Mouse (Mus musculus) CH12.LX (cell line): ENCODE data around the gene Slc9c1. TPM values are rescaled to one million over a fixed set of nuclear protein-coding genes. Genes with fewer than 3 reads are reported as not detected.

ENCODE experiments used
- DNase-seq: peaks from one replicate; pipeline ENCODE4 v3.0.0-alpha.2; 2013; ENCODE audit errors: extremely low read depth
- H3K27ac ChIP-seq: 2 replicates; pipeline ENCODE4 v1.5.1; 2012; ENCODE audit warnings: low read depth, mild to moderate bottlenecking, control low read depth, moderate library complexity; ENCODE audit not compliant: insufficient read depth
- H3K27me3 ChIP-seq: replicated peaks from 2 replicates; pipeline ENCODE3; 2012; ENCODE audit warnings: inconsistent platforms
- H3K36me3 ChIP-seq, 2 experiments: replicated peaks in 1 of 2; 2 replicates each; pipeline versions ENCODE3 to v1.6.1; 2012; ENCODE audit warnings: inconsistent platforms in 1 of 2, low read length in 1 of 2, mild to moderate bottlenecking in 1 of 2, mixed read lengths in 1 of 2, moderate library complexity in 1 of 2; ENCODE audit not compliant: control insufficient read depth in 1 of 2, insufficient read depth in 1 of 2
- H3K4me1 ChIP-seq, 2 experiments: 2 replicates each; pipeline ENCODE4 v1.6.1; 2012; ENCODE audit warnings: inconsistent platforms in 1 of 2, moderate library complexity in 1 of 2; ENCODE audit not compliant: insufficient read depth in 2 of 2, control insufficient read depth in 1 of 2
- H3K4me2 ChIP-seq: 2 replicates; pipeline ENCODE4 v1.6.1; 2012; ENCODE audit warnings: low read depth, mild to moderate bottlenecking, control low read depth; ENCODE audit not compliant: poor library complexity, insufficient read depth, severe bottlenecking
- H3K4me3 ChIP-seq, 3 experiments: fragments of 150-350 bp in 1 of 3; sonication (generic) in 1 of 3; replicated peaks in 1 of 3; 2 replicates each; pipeline versions ENCODE3 to v1.5.1; 2011 to 2012; ENCODE audit warnings: low read depth in 2 of 3, low read length in 2 of 3, mild to moderate bottlenecking in 2 of 3, moderate library complexity in 2 of 3, control low read depth in 1 of 3, improper control_type of control experiment in 1 of 3, inconsistent platforms in 1 of 3, mixed read lengths in 1 of 3; ENCODE audit not compliant: poor library complexity in 1 of 3
- H3K79me2 ChIP-seq: replicated peaks from 2 replicates; pipeline ENCODE4 v1.6.1; 2012; ENCODE audit warnings: mild to moderate bottlenecking, moderate library complexity; ENCODE audit not compliant: control insufficient read depth, poor library complexity, insufficient read depth, severe bottlenecking; ENCODE audit errors: extremely low read depth
- H3K9ac ChIP-seq: 2 replicates; pipeline ENCODE4 v1.6.1; 2012; ENCODE audit warnings: low read depth, mild to moderate bottlenecking, control low read depth, moderate library complexity; ENCODE audit not compliant: insufficient read depth
- H3K9me3 ChIP-seq: replicated peaks from 2 replicates; pipeline ENCODE3; 2012; ENCODE audit warnings: low read length, inconsistent platforms, mixed read lengths
- CHD2 ChIP-seq: IDR thresholded peaks from 2 replicates; pipeline ENCODE4 v1.6.1; 2011; ENCODE audit warnings: low read length, improper control_type of control experiment
- E2F4 ChIP-seq: IDR thresholded peaks from 2 replicates; pipeline ENCODE4 v1.6.1; 2011; ENCODE audit warnings: low read depth, low read length, improper control_type of control experiment; ENCODE audit not compliant: insufficient replicate concordance
- JUN ChIP-seq: IDR thresholded peaks from 2 replicates; pipeline ENCODE4 v1.6.1; 2011; ENCODE audit warnings: low read depth, mild to moderate bottlenecking, low read length, improper control_type of control experiment, moderate library complexity; ENCODE audit not compliant: insufficient read depth
- MAFK ChIP-seq: IDR thresholded peaks from 2 replicates; pipeline ENCODE4 v1.6.1; 2011; ENCODE audit warnings: low read length, improper control_type of control experiment; ENCODE audit not compliant: insufficient replicate concordance
- MAX ChIP-seq: IDR thresholded peaks from 2 replicates; pipeline ENCODE4 v1.6.1; 2011; ENCODE audit warnings: low read length, improper control_type of control experiment
- MAZ ChIP-seq: IDR thresholded peaks from 2 replicates; pipeline ENCODE4 v1.6.1; 2012; ENCODE audit warnings: low read depth, mild to moderate bottlenecking, inconsistent platforms, low read length, improper control_type of control experiment, moderate library complexity
- MXI1 ChIP-seq: IDR thresholded peaks from 2 replicates; pipeline ENCODE4 v1.6.1; 2011; ENCODE audit warnings: mild to moderate bottlenecking, low read depth, low read length, improper control_type of control experiment
- NELFE ChIP-seq: IDR thresholded peaks from 2 replicates; pipeline ENCODE4 v1.6.1; 2011; ENCODE audit warnings: low read depth, low read length, improper control_type of control experiment
- POLR2A ChIP-seq: IDR thresholded peaks from 2 replicates; pipeline ENCODE4 v1.6.1; 2011; ENCODE audit warnings: low read depth, mild to moderate bottlenecking, improper control_type of control experiment, low read length
- POLR2AphosphoS2 ChIP-seq: IDR thresholded peaks from 2 replicates; pipeline ENCODE4 v1.6.1; 2011; ENCODE audit warnings: low read depth, low read length, improper control_type of control experiment
- RCOR1 ChIP-seq: conservative IDR thresholded peaks from 2 replicates; pipeline ENCODE4 v1.6.1; 2012; ENCODE audit warnings: low read depth, mild to moderate bottlenecking, inconsistent platforms, low read length, improper control_type of control experiment
- SIN3A ChIP-seq: IDR thresholded peaks from 2 replicates; pipeline ENCODE4 v1.6.1; 2012; ENCODE audit warnings: low read length, improper control_type of control experiment, inconsistent platforms
- SMC3 ChIP-seq: IDR thresholded peaks from 2 replicates; pipeline ENCODE4 v1.6.1; 2011; ENCODE audit warnings: low read depth, low read length, improper control_type of control experiment
- USF1 ChIP-seq: IDR thresholded peaks from 2 replicates; pipeline ENCODE4 v1.6.1; 2014; ENCODE audit warnings: low read depth, mild to moderate bottlenecking, inconsistent platforms, low read length, improper control_type of control experiment
- USF2 ChIP-seq: conservative IDR thresholded peaks from 2 replicates; pipeline ENCODE4 v1.6.1; 2011; ENCODE audit warnings: low read depth, low read length, improper control_type of control experiment
- ZC3H11A ChIP-seq: IDR thresholded peaks from 2 replicates; pipeline ENCODE4 v1.6.1; 2012; ENCODE audit warnings: low read depth, mild to moderate bottlenecking, inconsistent platforms, low read length, improper control_type of control experiment
- ZKSCAN1 ChIP-seq: IDR thresholded peaks from 2 replicates; pipeline ENCODE4 v1.6.1; 2012; ENCODE audit warnings: low read depth, inconsistent platforms, low read length, improper control_type of control experiment, borderline replicate concordance
- ZMIZ1 ChIP-seq: IDR thresholded peaks from 2 replicates; pipeline ENCODE4 v1.6.1; 2012; ENCODE audit warnings: low read depth, mild to moderate bottlenecking, inconsistent platforms, low read length, improper control_type of control experiment
- ZNF384 ChIP-seq: IDR thresholded peaks from 2 replicates; pipeline ENCODE4 v1.6.1; 2012; ENCODE audit warnings: low read depth, low read length, improper control_type of control experiment, inconsistent platforms
- dilution Hi-C: fragments of 300-500 bp; cut with MboI; formaldehyde crosslinking; loops from 2 replicates; pipeline ENCODE4 v1.14.3; 2020; ENCODE audit warnings: low sequenced_read_pairs; ENCODE audit not compliant: extremely low pct_unique_long_range_greater_than_20kb, extremely low pct_ligation_motif_present
- in situ Hi-C: fragments of 300-500 bp; cut with MboI; formaldehyde crosslinking; loops from 3 replicates; pipeline ENCODE4 v1.14.3; 2019; ENCODE audit warnings: low sequenced_read_pairs, low pct_ligation_motif_present, low pct_unique_long_range_greater_than_20kb, mixed read lengths
- polyA plus RNA-seq: library from polyadenylated mRNA; unstranded; fragments of >175 nt; gene quantifications from 2 replicates; pipeline ENCODE4 v1.2.1, GENCODE M21; 2012; ENCODE audit warnings: low read depth; ENCODE audit not compliant: insufficient read length
- total RNA-seq, 2 experiments: library from RNA; depleted of rRNA; stranded (reverse); fragments of 300-350 nt in 1 of 2; fragments of >200 nt in 1 of 2; gene quantifications; 2 replicates each; pipeline ENCODE4 v1.2.3; 2012 to 2014

Slc9c1 gene
- total RNA-seq (2012; rRNA removed) (not detected in 2 replicates), total RNA-seq (2014; rRNA removed) (not detected in 2 replicates), polyA plus RNA-seq (not detected in 2 replicates)

DNA sequence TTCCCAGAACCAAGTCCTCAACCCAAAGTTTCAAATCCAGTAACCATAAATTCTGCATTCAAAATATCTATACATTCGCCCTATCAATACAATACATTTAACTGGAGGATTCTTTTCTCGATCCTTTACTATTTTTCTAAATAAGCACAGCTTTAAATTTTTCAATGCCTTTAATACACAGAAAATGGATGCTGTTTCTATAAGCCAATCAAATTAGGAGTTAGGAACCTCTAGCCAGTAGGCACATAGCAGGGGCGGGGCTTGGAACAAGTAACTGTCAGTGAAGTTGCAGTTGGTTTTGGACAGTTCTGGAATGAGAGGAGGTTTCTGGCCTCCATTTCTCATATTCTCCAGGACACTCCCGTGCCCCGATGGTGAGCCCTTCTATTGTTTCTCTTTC is at the start of gene Slc9c1:
Gene Slc9c1, plus strand, starts transcription at position 301 of the 400 bp plus-strand sequence.
- Histone ChIP-seq H3K9me3 (no peaks in the 10 kb centered on the region), H3K27ac (no peak within 1 kb of the TSS), H3K36me3 (no peaks in the 10 kb centered on the region), H3K4me1 (no peaks in the 10 kb centered on the region), H3K4me3 (no peak within 1 kb of the TSS), H3K9ac (no peak within 1 kb of the TSS)
- dilution Hi-C loops, result no loop called here
- in situ Hi-C loops, result no loop called here
- TF ChIP-seq USF2, result no peak
- no peak for TF ChIP-seq MXI1
- no peak for TF ChIP-seq RCOR1
- TF ChIP-seq CHD2, result no peak
- no peak for TF ChIP-seq ZC3H11A
- TF ChIP-seq JUN, result no peak
- no peak for TF ChIP-seq NELFE
- no peak for TF ChIP-seq ZNF384
- no peak for TF ChIP-seq MAX
- TF ChIP-seq ZMIZ1, result no peak
- TF ChIP-seq, all 38 proteins: peak for 0
- H3K79me2 ChIP-seq, result no peaks in the 10 kb centered on the region
- H3K27me3 ChIP-seq, result no peaks in the 10 kb centered on the region
- 0 out of 2 replicates have a peak within 1 kb of the TSS, but pooled peaks have one; percentile 5 for H3K4me2 ChIP-seq
- DNase-seq, result peak; percentile 7

DNA sequence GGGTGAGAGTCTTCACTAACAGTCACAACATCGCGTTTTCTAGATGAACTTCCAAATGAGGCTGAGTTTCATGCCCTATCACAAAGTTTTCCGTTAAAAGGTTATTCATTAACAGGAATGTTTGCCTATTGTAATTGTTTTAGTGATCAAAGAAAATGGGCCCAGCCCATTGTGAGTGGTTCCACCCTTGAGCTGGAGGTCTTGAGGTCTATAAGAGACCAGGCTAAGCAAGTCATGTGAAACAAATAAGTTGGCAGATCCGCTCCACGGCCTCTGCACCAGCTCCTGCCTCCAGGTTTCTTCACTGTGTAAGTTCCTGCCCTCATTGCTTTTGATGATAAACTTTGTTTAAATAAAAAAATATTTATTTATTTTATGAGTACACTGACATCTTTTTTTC is 42.2 kb upstream of the Slc9c1 start, which contains the start of gene Gm609:
Gene Gm609, minus strand, starts transcription at position 43 of the 400 bp plus-strand sequence.
- no peak within 1 kb of the TSS for H3K4me3 ChIP-seq
- H3K9ac ChIP-seq, result no peak within 1 kb of the TSS
- H3K79me2 ChIP-seq, result no peaks in the 10 kb centered on the region
- in situ Hi-C loops, result no loop called here
- no peaks in the 10 kb centered on the region for H3K36me3 ChIP-seq
- no peak for DNase-seq
- no peaks in the 10 kb centered on the region for H3K27me3 ChIP-seq
- TF ChIP-seq ZNF384 (no peak), MAX (no peak), USF2 (no peak), MAZ (no peak), ZKSCAN1 (no peak), POLR2A (no peak), MAFK (no peak), SIN3A (no peak), SMC3 (no peak), MXI1 (no peak), CHD2 (no peak), USF1 (no peak), JUN (no peak), E2F4 (no peak), POLR2AphosphoS2 (no peak), ZMIZ1 (no peak)
- TF ChIP-seq, all 38 proteins: peak for 0
- no peaks in the 10 kb centered on the region for H3K4me1 ChIP-seq
- no peak within 1 kb of the TSS for H3K27ac ChIP-seq
- dilution Hi-C loops, result no loop called here
- H3K9me3 ChIP-seq, result no peaks in the 10 kb centered on the region
- no peak within 1 kb of the TSS for H3K4me2 ChIP-seq
